11 mouse cellular contexts compared by ENCODE assay signal in genomic region chr2:105256427-105257071, GRCm38 (mm10). TPM values are rescaled to one million over a fixed set of nuclear protein-coding genes. Genes with fewer than 3 reads are reported as not detected.
DNase-seq lines count a peak whose midpoint lies in the region; ATAC-seq and TF ChIP-seq lines count a peak whose summit lies in the region.
"Had no signal": no experiment of that assay in that cellular context is flagged by ENCODE, and none has a peak within 500 bp of the region (broad histone marks: within the 10 kb centered on the region; RNA-seq: fewer than 3 reads in every experiment).

No protein-coding gene starts in this region.

- WGBS in kidney, adult 2 months = 65% methylated on average over 2 of the region's 2 CpGs
- 70% methylated on average over 2 of the region's 2 CpGs for WGBS in kidney, embryonic 15.5 days
- 54% methylated on average over 2 of the region's 2 CpGs for WGBS in hindbrain, embryonic 16.5 days

- H3K27me3 ChIP-seq in kidney, adult 2 months (replicated peaks; ENCODE audit: control insufficient read depth, insufficient read depth, low read length) = no peaks in the 10 kb centered on the region
- peaks cover 4% of the 10 kb centered on the region; the same call in 1 of the 2 replicates for H3K27me3 ChIP-seq in kidney, embryonic 15.5 days
- 0 out of 2 replicates have a peak, but pooled peaks cover 7% of the 10 kb centered on the region for H3K27me3 ChIP-seq in E14TG2a.4 (ENCODE audit: insufficient read depth, low read length)
- H3K27me3 ChIP-seq in hindbrain, embryonic 16.5 days (replicated peaks; ENCODE audit: control insufficient read depth, insufficient read depth, low read length) = peaks cover 5% of the 10 kb centered on the region

- no peak for ATAC-seq in kidney, embryonic 15.5 days (replicated peaks; ENCODE audit: low FRiP score)
- ATAC-seq in hindbrain, embryonic 16.5 days = peak; percentile 52; the same call in 1 of the 2 replicates

- no peak overlapping the region for H3K4me2 ChIP-seq in kidney, embryonic 15.5 days
- no peak overlapping the region for H3K4me2 ChIP-seq in hindbrain, embryonic 16.5 days (ENCODE audit: low read length)

- peaks cover 2% of the 10 kb centered on the region; the same call in 1 of the 2 replicates for H3K36me3 ChIP-seq in kidney, adult 2 months (ENCODE audit: control insufficient read depth, insufficient read depth, low read length)
- no peaks in the 10 kb centered on the region for H3K36me3 ChIP-seq in kidney, embryonic 15.5 days
- H3K36me3 ChIP-seq in E14TG2a.4 (ENCODE audit: insufficient read depth, low read length) = no peaks in the 10 kb centered on the region
- H3K36me3 ChIP-seq in hindbrain, embryonic 16.5 days (ENCODE audit: control insufficient read depth, insufficient read depth, low read length) = no peaks in the 10 kb centered on the region

- no peak overlapping the region for H3K9ac ChIP-seq in kidney, embryonic 15.5 days
- no peak overlapping the region for H3K9ac ChIP-seq in hindbrain, embryonic 16.5 days (ENCODE audit: low read depth, low read length)

- H3K4me3 ChIP-seq in kidney, adult 2 months (ENCODE audit: insufficient read depth, low read depth, low read length) = no peak overlapping the region
- no peak overlapping the region for H3K4me3 ChIP-seq in kidney, embryonic 15.5 days (replicated peaks)
- no peak overlapping the region for H3K4me3 ChIP-seq in E14TG2a.4 (replicated peaks; ENCODE audit: low read length)
- no peak overlapping the region for H3K4me3 ChIP-seq in hindbrain, embryonic 16.5 days (ENCODE audit: low read length)
- H3K4me3 ChIP-seq: erythroblast, embryonic 14.5 days had no signal

- H3K27ac ChIP-seq in kidney, adult 2 months (ENCODE audit: insufficient read depth, low read depth, low read length) = no peak overlapping the region
- no peak overlapping the region for H3K27ac ChIP-seq in kidney, embryonic 15.5 days
- H3K27ac ChIP-seq in hindbrain, embryonic 16.5 days (ENCODE audit: low read depth, low read length) = no peak overlapping the region

- TF ChIP-seq POLR2A in kidney, adult 2 months (IDR thresholded peaks at IDR 0.05; ENCODE audit: low read depth, low read length) = no peak

- H3K9me3 ChIP-seq in kidney, embryonic 15.5 days (replicated peaks) = no peaks in the 10 kb centered on the region
- no peaks in the 10 kb centered on the region for H3K9me3 ChIP-seq in E14TG2a.4 (ENCODE audit: low read length)
- no peaks in the 10 kb centered on the region for H3K9me3 ChIP-seq in hindbrain, embryonic 16.5 days (ENCODE audit: control insufficient read depth, low read length)

- 0 out of 2 replicates have a peak, but pooled peaks have one; percentile 8 for TF ChIP-seq CTCF in kidney, adult 2 months (conservative IDR thresholded peaks at IDR 0.05; ENCODE audit: insufficient read depth, insufficient read length, low read depth, low read length)
- TF ChIP-seq CTCF in E14TG2a.4 (conservative IDR thresholded peaks at IDR 0.05; ENCODE audit: low read length) = peak; percentile 8; the same call in 1 of the 2 replicates

- peaks cover 4% of the 10 kb centered on the region; the same call in 1 of the 2 replicates for H3K4me1 ChIP-seq in kidney, adult 2 months (ENCODE audit: control insufficient read depth, insufficient read depth, low read length)
- H3K4me1 ChIP-seq in kidney, embryonic 15.5 days = no peaks in the 10 kb centered on the region
- peaks cover 12% of the 10 kb centered on the region for H3K4me1 ChIP-seq in E14TG2a.4 (replicated peaks; ENCODE audit: low read depth, low read length)
- no peaks in the 10 kb centered on the region for H3K4me1 ChIP-seq in hindbrain, embryonic 16.5 days (ENCODE audit: control insufficient read depth, insufficient read depth, low read depth, low read length)

- DNase-seq in kidney, adult 2 months = no peak
- peak; percentile 17 for DNase-seq in NIH3T3 (ENCODE audit: low read depth)
- no peak for DNase-seq in right cerebral cortex, adult 18-20 months
- DNase-seq in right cerebral cortex, postnatal 10 days (ENCODE audit: low spot score in 2 of 2) = no peak
- DNase-seq: adrenal gland, postnatal 25 days; heart, postnatal 14 days; thymus, postnatal 36 days had no signal

RNA-seq across cellular contexts. Expression of gene Them7, which starts 32.4 kb away (rescaled TPM):
- 241 and 309 TPM in 2 replicates for polyA plus RNA-seq in kidney, adult 2 months (2012; rRNA removed)
- 2.1 and 3.0 TPM in 2 replicates for polyA plus RNA-seq in kidney, embryonic 15.5 days (2015; fragmentation: Nextera tagmentation; extraction: Ambion mirVana)
- polyA plus RNA-seq in hindbrain, embryonic 16.5 days (2015; fragmentation: Nextera tagmentation; extraction: Ambion mirVana) = 0.10 and 0.15 TPM in 2 replicates
- polyA plus RNA-seq: erythroblast, embryonic 14.5 days had no signal

Comparison
In these comparisons a context has a peak if more than half of its experiments do, and no peak if none do; other contexts are left out.
1. RNA of gene Them7, which starts 32.4 kb away (polyA plus RNA-seq): 241 to 309 TPM in kidney, adult 2 months; 2.1 to 3.0 TPM in kidney, embryonic 15.5 days and 0.10 to 0.15 TPM in hindbrain, embryonic 16.5 days; every median in the first group is over 10 times any median in the second.